Mouse (Mus musculus) frontal cortex, postnatal 10 days (tissue): ENCODE results near the gene Tas2r130.
"Not testable (repeated sequence)": the region's sequence is repeated elsewhere in the genome, so short reads cannot be mapped to it uniquely, and the experiment has no call there.

Experiments used
- DNase-seq, 2 experiments: peaks; one replicate each; pipeline ENCODE4 v3.0.0; 2022; ENCODE audit warnings: low spot score in 2 of 2, mixed read lengths in 1 of 2

The Tas2r130 gene

DNA sequence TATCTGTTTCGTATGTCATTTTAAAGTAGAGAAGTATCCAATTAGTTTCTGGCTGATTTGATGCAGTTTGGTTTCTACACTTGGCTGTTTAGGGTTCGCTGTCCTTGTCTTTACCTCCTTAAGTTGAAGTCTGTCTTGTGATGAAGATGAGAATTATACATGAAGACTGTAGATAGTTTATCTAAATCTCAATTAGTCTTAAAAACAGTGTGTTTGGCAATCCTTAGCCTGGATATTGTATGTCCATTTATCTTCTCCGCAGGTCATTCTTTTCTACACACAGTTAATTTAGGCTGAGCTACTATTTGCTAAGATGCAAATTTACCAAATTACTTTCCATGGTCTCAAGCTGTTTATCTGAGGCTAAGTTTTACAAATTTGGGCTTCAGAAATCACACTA lies at the start of gene Tas2r130:
Gene Tas2r130 (minus strand): TSS at position 101 of the 400 bp plus-strand sequence.
- DNase-seq, result no peak

DNA sequence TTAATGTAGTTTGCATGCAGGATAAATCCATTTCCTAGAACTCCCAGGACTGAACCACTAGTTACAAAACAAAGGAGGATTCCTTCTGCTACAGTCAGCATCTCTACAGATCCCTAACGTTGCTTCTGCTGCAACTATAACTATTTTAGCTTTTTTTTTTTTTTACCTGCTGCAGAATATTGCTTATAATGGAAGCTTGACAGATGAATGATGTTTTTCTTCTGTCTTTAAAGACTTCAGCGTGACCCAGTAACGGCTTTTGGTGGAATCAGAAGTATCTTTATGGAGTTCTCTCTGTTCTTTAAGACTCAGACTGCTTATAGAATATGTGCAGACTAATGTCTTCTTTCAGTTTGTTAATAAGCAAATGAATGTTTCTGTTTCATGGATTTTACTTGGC lies 48.1 kb upstream of the Tas2r130 start, which contains the start of gene Tas2r106:
Gene Tas2r106 (minus strand): TSS at position 101 of the 400 bp plus-strand sequence.
- DNase-seq, result no peak

DNA sequence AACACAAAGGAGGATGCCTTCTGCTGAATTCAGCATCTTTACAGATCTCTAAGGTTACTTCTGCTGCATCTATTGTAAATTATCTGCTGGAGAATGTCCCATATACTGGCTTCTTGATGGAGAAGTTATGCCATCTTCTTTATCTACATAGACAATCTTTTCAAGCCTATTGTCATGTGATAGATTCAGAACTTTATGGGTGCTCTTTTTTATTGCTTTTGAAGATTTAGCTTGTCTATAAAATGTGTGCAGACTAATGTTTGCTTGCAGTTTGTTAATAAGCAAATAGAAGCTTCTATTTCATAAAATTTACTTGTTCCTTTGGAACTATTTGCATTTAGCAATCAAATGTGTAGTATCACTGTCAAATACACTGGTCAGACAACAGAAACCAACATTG lies 29.3 kb upstream of the Tas2r130 start, which contains the start of gene Tas2r107:
Gene Tas2r107 (minus strand): TSS at position 101 of the 400 bp plus-strand sequence.
- no peak for DNase-seq

DNA sequence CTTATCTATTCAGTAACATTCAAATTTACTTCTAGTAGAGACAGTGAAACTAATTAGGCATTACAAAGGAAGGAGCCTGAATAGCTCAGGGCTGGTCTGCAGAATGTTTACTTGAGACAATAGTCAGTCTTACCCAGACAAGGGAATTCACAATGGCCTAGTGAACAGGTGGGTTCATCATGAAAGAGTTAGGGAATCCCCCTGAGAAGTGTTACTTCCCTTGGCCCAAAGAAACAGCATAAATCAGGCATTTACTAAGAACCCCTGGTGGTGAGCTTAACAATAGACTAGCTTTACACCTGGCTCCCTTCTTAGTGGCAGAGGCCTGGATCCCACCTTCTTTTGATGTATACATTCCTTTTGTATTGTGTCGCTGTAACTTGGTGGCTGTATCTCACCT lies 20.8 kb downstream of the Tas2r130 start:
- DNase-seq, result not testable (repeated sequence)

DNA sequence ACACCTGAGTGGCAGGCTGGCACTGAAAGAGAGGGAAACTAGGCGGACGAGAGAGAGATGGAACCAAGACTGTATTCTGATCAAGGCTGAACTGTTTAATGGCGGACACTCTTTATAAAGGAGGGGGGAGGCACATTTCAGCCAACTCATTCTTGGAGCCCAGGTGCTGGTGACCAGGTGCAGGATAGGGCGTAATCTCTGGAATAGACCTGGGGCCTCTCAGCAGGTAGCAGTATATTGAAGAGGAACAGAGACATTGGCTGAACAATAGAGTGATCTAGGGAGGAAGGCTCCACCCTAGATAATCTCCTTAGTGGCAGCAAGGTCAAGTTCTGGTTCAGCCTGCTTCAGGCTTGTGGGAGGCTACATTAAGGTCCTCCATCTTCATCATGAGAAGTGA lies 25.9 kb downstream of the Tas2r130 start:
- no peak for DNase-seq
